Mouse (Mus musculus) right cerebral cortex, postnatal 14 days (tissue): ENCODE data around the gene Gm49405.

Experiments
- DNase-seq: peaks from one replicate; pipeline ENCODE4 v3.0.0; 2022

The Gm49405 gene

GRCm38 (mm10) chr19:3988750-3989149, 11.7 kb upstream of the Gm49405 start:
- no peak for DNase-seq

- DNase-seq = no peak
Measured at GRCm38 (mm10) chr19:3990804-3991203, 9.6 kb upstream of the Gm49405 start.

GRCm38 (mm10) chr19:3991562-3991961, 8.9 kb upstream of the Gm49405 start:
- no peak for DNase-seq

GRCm38 (mm10) chr19:3991966-3992365, 8.5 kb upstream of the Gm49405 start:
- no peak for DNase-seq

- DNase-seq = no peak
Measured at GRCm38 (mm10) chr19:3992416-3992815, 8.0 kb upstream of the Gm49405 start, which contains the start of gene Tbx10. Tbx10 (plus strand) TSS chr19:3992752.

GRCm38 (mm10) chr19:3994932-3995331, 5.5 kb upstream of the Gm49405 start:
- no peak for DNase-seq

GRCm38 (mm10) chr19:3995505-3995904, 4.9 kb upstream of the Gm49405 start:
- DNase-seq = no peak

GRCm38 (mm10) chr19:3996106-3996505, 4.3 kb upstream of the Gm49405 start:
- DNase-seq = no peak

GRCm38 (mm10) chr19:3996747-3997146, 3.7 kb upstream of the Gm49405 start:
- no peak for DNase-seq

- DNase-seq = no peak
Measured at GRCm38 (mm10) chr19:3997231-3997630, 3.2 kb upstream of the Gm49405 start.

GRCm38 (mm10) chr19:3998335-3998734, 2.1 kb upstream of the Gm49405 start:
- DNase-seq = no peak

GRCm38 (mm10) chr19:3999121-3999730, 1.2 kb upstream of the Gm49405 start:
- no peak for DNase-seq

- no peak for DNase-seq
Measured at GRCm38 (mm10) chr19:4000949-4001525, 611 bp downstream of the Gm49405 start.

- DNase-seq = no peak
Measured at GRCm38 (mm10) chr19:4001752-4002151, 1.3 kb downstream of the Gm49405 start.

- no peak for DNase-seq
Measured at GRCm38 (mm10) chr19:4003112-4003511, 2.7 kb downstream of the Gm49405 start, which contains the start of gene Doc2g. Doc2g (plus strand) TSS chr19:4003313.

- DNase-seq = no peak
Measured at GRCm38 (mm10) chr19:4003641-4004040, 3.2 kb downstream of the Gm49405 start.

- DNase-seq = no peak
Measured at GRCm38 (mm10) chr19:4004331-4004730, 3.9 kb downstream of the Gm49405 start.

- DNase-seq = no peak
Measured at GRCm38 (mm10) chr19:4005091-4005490, 4.7 kb downstream of the Gm49405 start.

- no peak for DNase-seq
Measured at GRCm38 (mm10) chr19:4005971-4006370, 5.5 kb downstream of the Gm49405 start.

- DNase-seq = no peak
Measured at GRCm38 (mm10) chr19:4011086-4011485, 10.7 kb downstream of the Gm49405 start.

GRCm38 (mm10) chr19:4012432-4013022, 12.1 kb downstream of the Gm49405 start, which contains the start of gene Ndufv1:
Ndufv1 (minus strand) TSS chr19:4012806.
- DNase-seq = peak; percentile 96

GRCm38 (mm10) chr19:4013066-4013465, 12.6 kb downstream of the Gm49405 start:
- DNase-seq = no peak

GRCm38 (mm10) chr19:4014802-4015201, 14.4 kb downstream of the Gm49405 start:
- no peak for DNase-seq

GRCm38 (mm10) chr19:4015635-4016034, 15.2 kb downstream of the Gm49405 start:
- no peak for DNase-seq
